Mouse (Mus musculus): ENCODE measurements around the gene Helz2.

Gene Helz2

DNA sequence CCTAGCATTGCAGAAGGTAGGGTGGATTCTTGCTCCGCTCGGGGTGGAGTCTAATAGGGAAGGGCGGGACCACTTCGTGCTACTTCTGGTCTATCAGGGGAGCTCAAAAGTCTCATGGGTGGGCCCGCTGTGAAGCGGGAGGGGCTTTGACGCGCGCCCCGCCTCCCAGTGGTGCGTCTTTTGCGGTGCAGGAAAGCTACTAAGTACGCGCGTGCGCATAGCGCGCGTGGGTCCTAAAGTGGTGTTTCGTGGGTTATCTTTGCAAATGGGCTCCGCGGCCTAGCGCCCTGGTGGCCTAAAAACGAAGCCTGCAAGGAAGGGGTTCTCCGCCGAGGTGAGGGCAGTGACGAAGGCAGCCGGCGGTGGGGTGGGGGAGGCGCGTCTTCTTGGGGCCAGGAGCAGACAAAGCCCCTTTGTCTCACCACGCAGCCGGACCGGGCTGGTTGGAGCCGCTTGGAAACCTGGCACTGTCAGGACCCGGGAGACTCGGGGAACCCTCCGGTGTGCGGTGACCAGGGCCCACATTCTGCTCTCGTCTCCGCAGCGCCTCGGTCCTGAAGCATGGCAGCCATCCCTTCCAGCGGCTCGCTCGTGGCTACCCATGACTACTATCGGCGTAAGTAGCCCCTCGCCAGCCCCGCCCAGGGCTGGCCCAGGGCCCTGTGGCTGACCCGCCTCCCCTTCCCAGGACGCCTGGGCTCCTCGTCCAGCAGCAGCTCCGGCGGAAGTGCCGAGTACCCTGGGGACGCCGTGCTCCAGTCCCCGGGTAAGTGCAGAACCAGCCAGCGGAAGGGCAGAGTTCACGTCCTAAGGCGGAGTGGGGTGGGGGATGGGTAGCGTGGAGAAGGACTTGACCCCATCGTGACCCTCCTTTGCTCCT, 54.5 kb downstream of the Helz2 start, which contains the start of gene Ppdpf:
TSS of gene Ppdpf (plus strand) at position 127 of the 880 bp plus-strand sequence.
- CTCF ChIA-PET, result interaction anchor here (0.5 to 2.7 kb wide), 77 partner anchors 9 to 1683 kb away, joined by 3 to 43 read pairs (median 4); partner anchors contain the start of genes Rtel1 (in 4 of the 4), Arfrp1 (in 3 of the 4), Fndc11 (in 3 of the 4) and Srms (in 3 of the 4)
- POLR2A ChIA-PET, result interaction anchor here in 3 of 4 experiments (0.5 to 3.5 kb wide), 83 partner anchors 9 to 1068 kb away, joined by 3 to 25 read pairs (median 4); partner anchors contain the start of genes Fndc11 (in 3 of the 3), Arfrp1 (in 2 of the 3), Dnajc5 (in 2 of the 3) and Rtel1 (in 2 of the 3)

DNA sequence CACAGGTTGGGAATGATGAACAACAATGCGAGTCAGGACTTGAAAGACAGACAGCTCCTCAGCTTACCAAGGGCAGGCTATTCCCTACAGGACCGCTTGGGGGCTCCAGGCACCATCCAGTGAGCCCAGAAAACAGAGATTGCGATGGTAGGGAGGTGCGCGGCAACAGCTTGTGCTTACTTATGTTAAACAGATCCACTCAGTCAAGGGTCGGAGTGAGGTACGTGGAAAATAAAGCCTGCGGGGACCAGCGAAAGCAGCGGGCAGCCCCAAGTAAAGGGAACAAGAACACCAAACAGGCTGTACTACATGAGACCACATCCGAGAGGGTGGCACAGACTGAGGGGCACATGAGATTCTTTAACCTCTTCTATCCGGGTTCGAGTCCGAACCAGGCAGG, 55.2 kb downstream of the Helz2 start:
- POLR2A ChIA-PET, result interaction anchor here in 3 of 4 experiments (0.5 to 3.5 kb wide), 80 partner anchors 8 to 1068 kb away, joined by 3 to 25 read pairs (median 4); partner anchors contain the start of genes Fndc11 (in 3 of the 3), Arfrp1 (in 2 of the 3), Dnajc5 (in 2 of the 3) and Rtel1 (in 2 of the 3)
- CTCF ChIA-PET, result interaction anchor here (0.5 to 2.7 kb wide), 85 partner anchors 8 to 1606 kb away, joined by 3 to 43 read pairs (median 4); partner anchors contain the start of genes Rtel1 (in 4 of the 4), Arfrp1 (in 3 of the 4), Fndc11 (in 3 of the 4) and Srms (in 3 of the 4)

DNA sequence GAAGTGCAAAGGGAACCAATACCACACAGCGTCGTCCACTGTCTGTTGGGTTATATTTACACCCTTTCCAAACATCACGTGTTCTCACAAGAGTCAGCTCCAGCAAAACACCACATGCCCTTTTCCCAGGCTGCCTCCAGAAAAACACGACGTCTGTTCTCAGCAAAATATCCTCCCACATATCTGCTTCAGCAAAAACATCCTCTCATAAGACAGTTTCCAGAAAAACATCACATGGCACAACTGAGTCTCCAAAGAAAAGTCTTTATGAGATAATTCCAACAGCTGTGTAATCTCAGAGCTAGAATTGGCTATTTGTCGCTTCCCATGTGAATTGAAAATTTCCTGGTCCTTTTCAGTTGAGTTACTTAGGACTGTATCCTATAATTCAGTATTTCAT, 60.9 kb downstream of the Helz2 start:
- POLR2A ChIA-PET, result no interaction called here
- CTCF ChIA-PET, result no interaction called here

DNA sequence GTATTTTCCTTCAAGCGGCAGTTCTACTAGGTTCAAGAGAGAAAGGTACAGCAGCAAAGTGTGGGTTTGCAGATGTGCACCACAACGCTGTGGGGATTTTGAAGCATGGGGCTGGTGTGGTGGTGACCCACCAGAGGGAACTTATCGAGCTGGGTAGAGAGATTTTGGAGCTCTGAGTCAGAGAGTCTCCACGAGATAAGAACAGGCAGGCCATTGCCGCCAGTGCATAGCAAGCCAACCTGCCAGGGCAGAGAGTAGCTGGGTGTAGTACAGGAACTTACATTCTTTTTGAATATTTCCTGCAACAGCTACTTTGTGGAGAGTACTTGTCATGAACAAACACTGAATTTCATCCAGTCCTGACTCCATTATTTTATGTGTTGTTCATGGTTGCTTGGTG, 63.4 kb downstream of the Helz2 start:
- CTCF ChIA-PET, result interaction anchor here in 2 of 4 experiments (0.7 to 1.3 kb wide), 3 partner anchors 8 to 271 kb away, joined by 3 to 8 read pairs (median 5); partner anchors contain the start of gene Ppdpf (in 1 of the 2)
- POLR2A ChIA-PET, result interaction anchor here in 2 of 4 experiments (0.6 to 1.4 kb wide), 6 partner anchors 8 to 667 kb away, joined by 3 to 4 read pairs (median 3); partner anchors contain the start of gene Ppdpf (in 2 of the 2)

DNA sequence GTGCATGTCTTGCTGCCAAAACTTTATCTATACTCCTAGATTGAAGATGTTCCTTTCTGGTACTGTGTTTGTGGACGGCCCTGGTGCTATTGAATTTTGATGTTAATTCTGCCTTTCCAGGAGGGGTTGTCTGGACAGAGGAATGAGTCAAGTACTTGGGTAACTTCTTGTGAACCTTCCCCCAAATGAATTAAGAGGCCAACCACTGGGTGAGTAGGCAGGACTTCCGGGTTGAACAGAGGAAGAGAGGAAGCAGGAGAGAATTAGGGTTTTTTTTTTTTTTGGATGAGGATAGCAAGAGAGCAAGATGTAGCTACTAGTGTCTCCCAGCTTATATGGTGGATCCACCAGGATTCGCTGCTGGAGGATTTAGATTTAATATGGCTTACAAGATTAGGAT, 63.8 kb downstream of the Helz2 start:
- CTCF ChIA-PET, result interaction anchor here in 2 of 4 experiments (0.7 to 1.3 kb wide), 2 partner anchors 9 to 271 kb away, joined by 3 to 8 read pairs; partner anchors contain the start of gene Ppdpf (in 1 of the 2)
- POLR2A ChIA-PET, result interaction anchor here in 2 of 4 experiments (0.6 to 1.4 kb wide), 4 partner anchors 9 to 667 kb away, joined by 3 to 4 read pairs (median 3); partner anchors contain the start of gene Ppdpf (in 2 of the 2)

Data from embryonic stem cell, embryonic (primary cell).